Mouse (Mus musculus): ENCODE data around the gene Kcnh1. TPM values are rescaled to one million over a fixed set of nuclear protein-coding genes. Genes with fewer than 3 reads are reported as not detected.

The Kcnh1 gene
- total and polyA plus RNA-seq, 3 experiments: not detected

GRCm38 (mm10) chr1:192463732-192464131 is 273.2 kb downstream of the Kcnh1 start:
- H3K9me3 ChIP-seq (replicated peaks; ENCODE audit: low read length): no peaks in the 10 kb centered on the region
- in situ Hi-C loops (cut with MboI; ENCODE audit: low pct_ligation_motif_present, low pct_unique_long_range_greater_than_20kb, low sequenced_read_pairs) (no loop called here), dilution Hi-C loops (cut with MboI; ENCODE audit: extremely low pct_ligation_motif_present, extremely low pct_unique_long_range_greater_than_20kb, low sequenced_read_pairs) (no loop called here)
- peaks cover 57% of the 10 kb centered on the region for H3K27me3 ChIP-seq (replicated peaks)
- no peak overlapping the region for H3K4me2 ChIP-seq (ENCODE audit: insufficient read depth, low read depth, poor library complexity, severe bottlenecking)
- no peaks in the 10 kb centered on the region for H3K36me3 ChIP-seq (replicated peaks in 1 of 2; ENCODE audit: control insufficient read depth in 1 of 2, insufficient read depth in 1 of 2, low read length in 1 of 2)
- TF ChIP-seq EP300 (IDR thresholded peaks at IDR 0.05; ENCODE audit: low read length): no peak
- TF ChIP-seq USF1 (IDR thresholded peaks at IDR 0.05; ENCODE audit: low read depth, low read length): no peak
- no peak for TF ChIP-seq RCOR1 (conservative IDR thresholded peaks at IDR 0.05; ENCODE audit: low read depth, low read length)
- TF ChIP-seq TCF12 (IDR thresholded peaks at IDR 0.05; ENCODE audit: low read depth, low read length): no peak
- TF ChIP-seq POLR2A (IDR thresholded peaks at IDR 0.05; ENCODE audit: low read depth, low read length): no peak
- no peak for TF ChIP-seq SIN3A (IDR thresholded peaks at IDR 0.05; ENCODE audit: low read length)
- TF ChIP-seq HCFC1 (IDR thresholded peaks at IDR 0.05; ENCODE audit: low read depth, low read length): no peak
- TF ChIP-seq MAFK (IDR thresholded peaks at IDR 0.05; ENCODE audit: insufficient replicate concordance, low read length): no peak
- no peak for TF ChIP-seq BHLHE40 (IDR thresholded peaks at IDR 0.05; ENCODE audit: low read depth, low read length)
- no peak for TF ChIP-seq ZKSCAN1 (IDR thresholded peaks at IDR 0.05; ENCODE audit: borderline replicate concordance, low read depth, low read length)
- TF ChIP-seq MXI1 (IDR thresholded peaks at IDR 0.05; ENCODE audit: low read depth, low read length): no peak
- TF ChIP-seq CHD2 (IDR thresholded peaks at IDR 0.05; ENCODE audit: low read length): no peak
- TF ChIP-seq CTCF (conservative IDR thresholded peaks at IDR 0.05 in 1 of 2, IDR thresholded peaks at IDR 0.05 in 1 of 2; ENCODE audit: low read depth in 2 of 2, low read length in 2 of 2): no peak
- TF ChIP-seq ZMIZ1 (IDR thresholded peaks at IDR 0.05; ENCODE audit: low read depth, low read length): no peak
- no peak for TF ChIP-seq JUND (conservative IDR thresholded peaks at IDR 0.05; ENCODE audit: low read depth, low read length)
- TF ChIP-seq ZC3H11A (IDR thresholded peaks at IDR 0.05; ENCODE audit: low read depth, low read length): no peak
- TF ChIP-seq MYC (IDR thresholded peaks at IDR 0.05; ENCODE audit: low read depth, low read length): no peak
- no peak for TF ChIP-seq GABPA (IDR thresholded peaks at IDR 0.05; ENCODE audit: insufficient replicate concordance, low read depth, low read length)
- no peak for TF ChIP-seq USF2 (conservative IDR thresholded peaks at IDR 0.05; ENCODE audit: low read depth, low read length)
- TF ChIP-seq SMC3 (IDR thresholded peaks at IDR 0.05; ENCODE audit: low read depth, low read length): no peak
- no peak overlapping the region for H3K27ac ChIP-seq (ENCODE audit: insufficient read depth, low read depth)
- no peaks in the 10 kb centered on the region for H3K79me2 ChIP-seq (replicated peaks; ENCODE audit: control insufficient read depth, extremely low read depth, insufficient read depth, poor library complexity, severe bottlenecking)
- no peak overlapping the region for H3K4me3 ChIP-seq (replicated peaks in 1 of 3; ENCODE audit: low read depth in 2 of 3, low read length in 2 of 3, poor library complexity in 1 of 3)
- DNase-seq (ENCODE audit: extremely low read depth): no peak
- no peak overlapping the region for H3K9ac ChIP-seq (ENCODE audit: insufficient read depth, low read depth)
- H3K4me1 ChIP-seq (ENCODE audit: control insufficient read depth in 1 of 2, insufficient read depth in 2 of 2): no peaks in the 10 kb centered on the region

DNA sequence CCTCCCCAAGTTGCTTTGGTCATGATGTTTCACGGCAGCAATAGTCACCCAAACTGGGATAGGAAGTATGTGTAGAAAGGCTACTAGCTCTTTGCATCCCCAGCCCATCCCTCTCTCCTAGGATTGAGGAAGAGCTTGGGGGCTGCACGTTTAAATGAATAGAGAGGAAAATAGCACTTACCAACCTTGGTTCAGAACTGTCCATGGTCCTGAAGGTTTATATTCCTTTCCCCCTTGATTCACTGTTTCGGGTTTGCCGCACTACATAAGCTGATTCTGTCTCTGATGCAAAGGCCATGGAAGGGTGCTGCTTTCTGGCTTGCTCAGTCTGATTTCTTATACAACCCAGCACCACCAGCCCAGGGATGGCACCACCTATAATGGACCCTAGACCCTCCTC is 281.8 kb downstream of the Kcnh1 start:
- Histone ChIP-seq H3K4me3 (replicated peaks in 1 of 3; ENCODE audit: low read depth in 2 of 3, low read length in 2 of 3, poor library complexity in 1 of 3) (no peak overlapping the region), H3K79me2 (replicated peaks; ENCODE audit: control insufficient read depth, extremely low read depth, insufficient read depth, poor library complexity, severe bottlenecking) (no peaks in the 10 kb centered on the region), H3K9ac (ENCODE audit: insufficient read depth, low read depth) (no peak overlapping the region), H3K4me1 (ENCODE audit: control insufficient read depth in 1 of 2, insufficient read depth in 2 of 2) (no peaks in the 10 kb centered on the region), H3K27ac (ENCODE audit: insufficient read depth, low read depth) (no peak overlapping the region), H3K27me3 (replicated peaks) (peaks cover 34% of the 10 kb centered on the region), H3K9me3 (replicated peaks; ENCODE audit: low read length) (no peaks in the 10 kb centered on the region), H3K4me2 (ENCODE audit: insufficient read depth, low read depth, poor library complexity, severe bottlenecking) (no peak overlapping the region), H3K36me3 (replicated peaks in 1 of 2; ENCODE audit: control insufficient read depth in 1 of 2, insufficient read depth in 1 of 2, low read length in 1 of 2) (no peaks in the 10 kb centered on the region)
- in situ Hi-C loops (cut with MboI; ENCODE audit: low pct_ligation_motif_present, low pct_unique_long_range_greater_than_20kb, low sequenced_read_pairs) (no loop called here), dilution Hi-C loops (cut with MboI; ENCODE audit: extremely low pct_ligation_motif_present, extremely low pct_unique_long_range_greater_than_20kb, low sequenced_read_pairs) (no loop called here)
- DNase-seq (ENCODE audit: extremely low read depth): peak; percentile 10
- TF ChIP-seq ETS1 (conservative IDR thresholded peaks at IDR 0.05; ENCODE audit: low read depth, low read length): no peak

Measured in CH12.LX (cell line).